Mouse (Mus musculus) megakaryocyte, embryonic 14.5 days (primary cell): ENCODE measurements around the gene Apoe.

Source experiments
- FLI1 ChIP-seq: IDR thresholded peaks from 2 replicates; pipeline ENCODE4 v1.6.1; 2012; ENCODE audit warnings: low read length, inconsistent platforms, mixed read lengths
- GATA1 ChIP-seq: IDR thresholded peaks from 3 replicates; pipeline ENCODE4 v1.6.1; 2012; ENCODE audit warnings: mixed read lengths, low read length, inconsistent platforms, borderline replicate concordance

DNA sequence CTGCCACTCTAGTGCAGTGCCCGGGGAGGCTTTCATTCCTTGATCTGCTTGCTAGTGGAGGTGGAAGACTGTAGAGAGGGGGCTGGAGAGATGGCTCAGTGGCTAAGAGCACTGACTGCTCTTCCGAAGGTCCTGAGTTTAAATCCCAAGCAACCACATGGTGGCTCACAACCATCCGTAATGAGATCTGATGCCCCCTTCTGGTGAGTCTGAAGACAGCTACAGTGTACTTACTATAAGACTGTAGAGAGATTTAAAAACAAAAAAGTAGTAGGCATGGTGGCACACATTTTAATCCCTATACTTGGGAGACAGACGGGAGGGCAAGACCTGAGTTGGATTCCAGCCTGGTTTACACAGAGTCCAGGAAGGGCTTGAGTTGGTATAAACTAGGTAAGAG lies 13.4 kb upstream of the Apoe start:
- no peak for TF ChIP-seq GATA1
- no peak for TF ChIP-seq FLI1
